Mouse (Mus musculus): ENCODE measurements around the gene Nqo1.

GRCm38 (mm10) chr8:107449130-107449529 lies 46.1 kb upstream of the Nqo1 start:
- TF ChIP-seq CTCF (IDR thresholded peaks at IDR 0.05; ENCODE audit: low read depth): no peak
- TF ChIP-seq EP300 (IDR thresholded peaks at IDR 0.05; ENCODE audit: low read depth): no peak

All from liver, postnatal 0 days (tissue).